Mouse (Mus musculus): ENCODE measurements around the gene Gm13288. TPM values are rescaled to one million over a fixed set of nuclear protein-coding genes. Genes with fewer than 3 reads are reported as not detected.

Gm13288 gene
- polyA plus RNA-seq, 1 experiment: not detected

Other genes with a start within 250 kb of the Gm13288 start
- gene Ifna15, start 247.3 kb upstream of the Gm13288 start, polyA plus RNA-seq (2012; rRNA removed; ENCODE audit: low replicate concordance): not detected in 2 replicates
- gene Ifna14, start 233.7 kb upstream of the Gm13288 start, polyA plus RNA-seq (2012; rRNA removed; ENCODE audit: low replicate concordance): not detected in 2 replicates
- not detected in 2 replicates for gene Ifna9, start 213.1 kb upstream of the Gm13288 start, polyA plus RNA-seq (2012; rRNA removed; ENCODE audit: low replicate concordance)
- not detected in 2 replicates for gene Ifna12, start 202.2 kb upstream of the Gm13288 start, polyA plus RNA-seq (2012; rRNA removed; ENCODE audit: low replicate concordance)
- not detected in 2 replicates for gene C87499, start 171.1 kb upstream of the Gm13288 start, polyA plus RNA-seq (2012; rRNA removed; ENCODE audit: low replicate concordance)
- not detected in 2 replicates for gene Ifna13, start 161.1 kb upstream of the Gm13288 start, polyA plus RNA-seq (2012; rRNA removed; ENCODE audit: low replicate concordance)
- not detected in 2 replicates for gene Ifna16, start 128.6 kb upstream of the Gm13288 start, polyA plus RNA-seq (2012; rRNA removed; ENCODE audit: low replicate concordance)
- gene Ifna2, start 121.6 kb upstream of the Gm13288 start, polyA plus RNA-seq (2012; rRNA removed; ENCODE audit: low replicate concordance): not detected in 2 replicates
- gene Ifnab, start 114.2 kb upstream of the Gm13288 start, polyA plus RNA-seq (2012; rRNA removed; ENCODE audit: low replicate concordance): not detected in 2 replicates
- gene Gm26566, start 83.7 kb upstream of the Gm13288 start, polyA plus RNA-seq (2012; rRNA removed; ENCODE audit: low replicate concordance): 0.43 TPM in 1 of 2 replicates, not detected in the other
- 16.8 and 23.2 TPM in 2 replicates for gene Klhl9, start 83.1 kb upstream of the Gm13288 start, polyA plus RNA-seq (2012; rRNA removed; ENCODE audit: low replicate concordance)
- not detected in 2 replicates for gene Gm13271, start 50.7 kb upstream of the Gm13288 start, polyA plus RNA-seq (2012; rRNA removed; ENCODE audit: low replicate concordance)
- 0.17 and 0.27 TPM in 2 replicates for gene Gm13283, start 45.4 kb upstream of the Gm13288 start, polyA plus RNA-seq (2012; rRNA removed; ENCODE audit: low replicate concordance)
- gene Gm13290, start 31.7 kb upstream of the Gm13288 start, polyA plus RNA-seq (2012; rRNA removed; ENCODE audit: low replicate concordance): not detected in 2 replicates
- gene Gm13289, start 28.6 kb upstream of the Gm13288 start, polyA plus RNA-seq (2012; rRNA removed; ENCODE audit: low replicate concordance): not detected in 2 replicates
- gene Gm13272, start 25.7 kb upstream of the Gm13288 start, polyA plus RNA-seq (2012; rRNA removed; ENCODE audit: low replicate concordance): not detected in 2 replicates
- 0.07 TPM in 1 of 2 replicates, not detected in the other for gene Ifnz, start 23.4 kb upstream of the Gm13288 start, polyA plus RNA-seq (2012; rRNA removed; ENCODE audit: low replicate concordance)
- not detected in 2 replicates for gene Gm13276, start 19.8 kb upstream of the Gm13288 start, polyA plus RNA-seq (2012; rRNA removed; ENCODE audit: low replicate concordance)
- not detected in 2 replicates for gene Gm13277, start 16.9 kb upstream of the Gm13288 start, polyA plus RNA-seq (2012; rRNA removed; ENCODE audit: low replicate concordance)
- gene Gm13278, start 14.0 kb upstream of the Gm13288 start, polyA plus RNA-seq (2012; rRNA removed; ENCODE audit: low replicate concordance): not detected in 2 replicates
- not detected in 2 replicates for gene Gm13275, start 11.0 kb upstream of the Gm13288 start, polyA plus RNA-seq (2012; rRNA removed; ENCODE audit: low replicate concordance)
- gene Gm13279, start 8.1 kb upstream of the Gm13288 start, polyA plus RNA-seq (2012; rRNA removed; ENCODE audit: low replicate concordance): not detected in 2 replicates
- not detected in 2 replicates for gene Gm13285, start 5.9 kb upstream of the Gm13288 start, polyA plus RNA-seq (2012; rRNA removed; ENCODE audit: low replicate concordance)
- gene Gm13287, start 2.3 kb upstream of the Gm13288 start, polyA plus RNA-seq (2012; rRNA removed; ENCODE audit: low replicate concordance): not detected in 2 replicates
- not detected in 2 replicates for gene Ifna7, start 10.7 kb downstream of the Gm13288 start, polyA plus RNA-seq (2012; rRNA removed; ENCODE audit: low replicate concordance)
- not detected in 2 replicates for gene Ifna11, start 14.4 kb downstream of the Gm13288 start, polyA plus RNA-seq (2012; rRNA removed; ENCODE audit: low replicate concordance)
- not detected in 2 replicates for gene Ifna6, start 21.9 kb downstream of the Gm13288 start, polyA plus RNA-seq (2012; rRNA removed; ENCODE audit: low replicate concordance)
- not detected in 2 replicates for gene Ifna5, start 30.0 kb downstream of the Gm13288 start, polyA plus RNA-seq (2012; rRNA removed; ENCODE audit: low replicate concordance)
- not detected in 2 replicates for gene Ifna4, start 36.3 kb downstream of the Gm13288 start, polyA plus RNA-seq (2012; rRNA removed; ENCODE audit: low replicate concordance)
- not detected in 2 replicates for gene Ifna1, start 44.6 kb downstream of the Gm13288 start, polyA plus RNA-seq (2012; rRNA removed; ENCODE audit: low replicate concordance)
- gene Ifne, start 74.7 kb downstream of the Gm13288 start, polyA plus RNA-seq (2012; rRNA removed; ENCODE audit: low replicate concordance): not detected in 2 replicates